Mouse (Mus musculus) spleen, adult 2 months (tissue): Measurements from ENCODE around the gene Rraga.

Experiments used
- CTCF ChIP-seq: fragments of 200-500 bp; IDR thresholded peaks from 2 replicates; pipeline ENCODE4 v1.5.1; 2011; ENCODE audit warnings: mild to moderate bottlenecking, inconsistent platforms; ENCODE audit not compliant: insufficient read depth, insufficient read length, insufficient replicate concordance; ENCODE audit errors: extremely low read depth
- POLR2A ChIP-seq: fragments of 200-500 bp; IDR thresholded peaks from 2 replicates; pipeline ENCODE4 v1.6.1; 2011; ENCODE audit warnings: low read depth, low read length, inconsistent platforms

- TF ChIP-seq CTCF (no peak), POLR2A (no peak)
Observed at GRCm38 (mm10) chr4:86591304-86591703, 15.8 kb downstream of the Rraga start.
